Mouse (Mus musculus) stomach, postnatal 0 days (tissue): ENCODE data around the gene Zfp385b.
A peak's percentile ranks its signal among the peaks of the same experiment; 100 is the strongest.

ENCODE experiments used
- CTCF ChIP-seq: IDR thresholded peaks from 2 replicates; pipeline ENCODE4 v1.5.1; 2016; ENCODE audit warnings: antibody characterized with exemption, low read depth, mild to moderate bottlenecking, moderate library complexity
- EP300 ChIP-seq: optimal IDR thresholded peaks from 2 replicates; pipeline ENCODE3; 2016; ENCODE audit warnings: antibody characterized with exemption

GRCm38 (mm10) chr2:77863934-77864333 lies 44.5 kb upstream of the Zfp385b start:
- TF ChIP-seq CTCF (0 out of 2 replicates have a peak, but pooled peaks have one; percentile 10), EP300 (no peak)
